ENCODE assay signal across 13 mouse cellular contexts in genomic region chr9:57922381-57922780, GRCm38 (mm10). TPM values are rescaled to one million over a fixed set of nuclear protein-coding genes. Genes with fewer than 3 reads are reported as not detected.
"Had no signal": no experiment of that assay in that cellular context is flagged by ENCODE, and none has a peak within 500 bp of the region (broad histone marks: within the 10 kb centered on the region; RNA-seq: fewer than 3 reads in every experiment).

No protein-coding gene starts in this region.

- ATAC-seq: midbrain, embryonic 13.5 days; midbrain, embryonic 16.5 days had no signal

- H3K9ac ChIP-seq: liver, embryonic 13.5 days; midbrain, embryonic 13.5 days; neural tube, embryonic 13.5 days had no signal

- H3K4me1 ChIP-seq: liver, embryonic 13.5 days; midbrain, embryonic 10.5 days; midbrain, embryonic 13.5 days; neural tube, embryonic 13.5 days had no signal

- H3K4me3 ChIP-seq: liver, embryonic 13.5 days; megakaryocyte, embryonic 14.5 days; midbrain, embryonic 10.5 days; midbrain, embryonic 13.5 days; myocyte; neural tube, embryonic 13.5 days had no signal

- H3K9me3 ChIP-seq: liver, embryonic 13.5 days; megakaryocyte, embryonic 14.5 days; midbrain, embryonic 10.5 days; midbrain, embryonic 13.5 days; neural tube, embryonic 13.5 days had no signal

- DNase-seq: kidney, adult 9 months; kidney, postnatal 14 days; kidney, postnatal 4 days; liver, embryonic 13.5 days; lung, adult 2 months; lung, postnatal 36 days; thymus, postnatal 25 days had no signal

- H3K27ac ChIP-seq: liver, embryonic 13.5 days; midbrain, embryonic 10.5 days; midbrain, embryonic 13.5 days; neural tube, embryonic 13.5 days had no signal

- H3K4me2 ChIP-seq: liver, embryonic 13.5 days; midbrain, embryonic 13.5 days; neural tube, embryonic 13.5 days had no signal

- H3K27me3 ChIP-seq: liver, embryonic 13.5 days; megakaryocyte, embryonic 14.5 days; midbrain, embryonic 13.5 days; neural tube, embryonic 13.5 days had no signal

RNA-seq across cellular contexts. Expression of gene Sema7a, which starts 17.5 kb away (rescaled TPM):
- polyA plus RNA-seq: liver, embryonic 13.5 days had no signal
